Mouse (Mus musculus) ES-CJ7 (cell line): ENCODE data around the gene Fam83e.

Source experiments
- DNase-seq: peaks from one replicate; pipeline ENCODE4 v3.0.0; 2011; ENCODE audit warnings: low read depth, low spot score

Fam83e gene

DNA sequence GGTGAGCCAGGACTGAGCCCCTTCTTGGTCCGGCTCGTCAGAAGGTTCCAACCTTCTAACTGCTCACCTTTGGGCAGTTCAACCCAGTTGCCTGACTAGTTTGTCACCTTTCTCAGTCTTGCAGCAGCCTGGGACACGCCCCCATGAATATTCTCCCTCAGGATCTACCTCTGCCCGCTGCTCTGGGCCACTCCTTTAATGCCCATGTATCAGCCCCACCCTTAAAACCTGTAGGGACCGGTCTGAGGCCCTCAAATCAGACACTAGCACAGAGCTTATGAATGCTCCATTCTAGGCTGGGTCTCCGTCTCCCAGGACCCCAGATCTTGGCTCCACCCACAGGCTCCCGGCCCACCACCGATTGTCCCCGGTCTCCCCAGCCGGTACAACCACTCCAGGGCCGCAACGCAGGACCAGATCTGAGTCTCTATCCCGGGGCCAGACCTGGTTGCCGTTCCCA, 6.4 kb upstream of the Fam83e start:
- DNase-seq = peak; percentile 91

DNA sequence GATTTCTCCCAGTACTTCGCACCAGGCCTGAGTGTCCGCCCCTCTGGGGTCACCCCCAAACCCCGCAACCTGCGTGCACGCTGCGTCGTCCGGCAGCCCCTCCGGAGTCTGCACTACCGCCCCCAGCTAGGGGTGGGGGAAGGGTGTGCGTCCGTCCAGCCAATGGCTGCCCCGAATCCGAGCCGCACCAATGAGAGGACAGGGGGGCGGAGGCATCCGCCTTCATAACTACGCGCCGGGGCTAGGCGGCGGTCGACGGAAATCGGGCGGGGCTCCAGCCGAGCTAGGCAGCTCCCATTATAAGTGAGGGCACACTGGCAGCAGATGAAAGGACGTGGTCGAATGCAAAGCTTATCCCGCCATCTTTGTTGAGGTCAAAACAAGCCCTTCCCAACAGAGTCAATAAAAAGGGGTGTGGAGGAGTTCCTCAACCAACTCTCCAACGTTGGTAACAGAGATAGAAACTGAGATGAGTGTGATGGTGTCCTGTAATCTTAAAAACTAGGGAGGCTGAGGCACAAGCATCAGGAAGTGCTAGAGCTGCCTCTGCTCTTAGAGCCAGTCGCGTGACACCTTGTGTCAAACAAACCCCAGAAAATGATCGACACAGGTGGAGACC, 5.8 kb upstream of the Fam83e start, which contains the start of gene Rpl18:
TSS of gene Rpl18 (plus strand) at position 368 of the 619 bp plus-strand sequence.
- DNase-seq = peak; percentile 98

DNA sequence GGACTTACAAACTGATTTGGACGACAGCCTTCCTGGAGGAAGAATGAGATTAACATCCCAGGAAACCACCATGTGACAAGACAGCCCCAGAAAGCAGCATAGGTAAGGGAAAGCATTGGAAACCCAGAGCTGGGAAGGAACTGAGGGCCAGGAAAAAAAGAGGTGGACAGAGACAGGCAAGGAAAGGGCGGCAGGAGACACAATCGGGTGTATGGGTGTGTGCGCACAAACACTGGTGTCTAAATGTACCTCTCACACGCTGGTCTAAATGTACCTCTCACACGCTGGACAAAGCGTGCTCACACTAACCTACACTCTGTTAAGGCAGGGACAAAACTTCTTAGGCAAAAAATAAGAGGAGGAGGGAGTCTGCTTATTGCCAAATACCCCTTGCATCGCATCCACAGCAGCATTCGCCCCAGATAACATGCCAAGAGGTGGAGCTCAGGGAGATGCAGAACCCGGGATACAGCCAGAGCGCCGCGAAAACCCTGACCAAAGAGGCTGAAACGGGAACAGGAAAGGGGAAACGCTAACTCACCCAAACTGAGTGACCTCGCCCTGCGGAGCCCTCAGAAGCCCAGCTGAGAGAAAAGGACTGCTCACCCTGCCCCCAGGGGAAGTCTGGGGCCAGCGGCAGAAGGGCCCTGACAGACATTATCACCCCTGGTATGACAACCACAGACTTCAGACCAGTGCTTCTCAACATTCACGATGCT, 5.1 kb upstream of the Fam83e start:
- DNase-seq = no peak

DNA sequence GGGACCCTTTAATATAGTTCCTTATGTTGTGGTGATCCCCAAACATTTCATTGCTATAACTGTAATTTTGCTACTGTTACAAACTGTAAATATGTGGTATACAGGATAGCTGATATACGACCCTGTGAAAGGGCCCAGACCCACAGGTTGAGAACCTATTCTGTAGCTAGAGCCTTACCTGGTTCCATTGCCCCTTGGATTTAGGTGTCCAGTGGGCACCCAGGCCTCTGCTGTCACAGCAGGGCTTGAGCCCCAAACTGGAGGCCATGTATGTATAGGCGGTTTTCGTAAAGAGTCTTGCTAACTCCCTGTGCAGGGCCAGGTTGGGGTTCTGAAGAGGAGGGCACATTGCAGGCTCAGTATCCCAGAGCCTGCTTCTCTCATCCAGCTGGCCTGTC, 4.6 kb upstream of the Fam83e start:
- DNase-seq = no peak

DNA sequence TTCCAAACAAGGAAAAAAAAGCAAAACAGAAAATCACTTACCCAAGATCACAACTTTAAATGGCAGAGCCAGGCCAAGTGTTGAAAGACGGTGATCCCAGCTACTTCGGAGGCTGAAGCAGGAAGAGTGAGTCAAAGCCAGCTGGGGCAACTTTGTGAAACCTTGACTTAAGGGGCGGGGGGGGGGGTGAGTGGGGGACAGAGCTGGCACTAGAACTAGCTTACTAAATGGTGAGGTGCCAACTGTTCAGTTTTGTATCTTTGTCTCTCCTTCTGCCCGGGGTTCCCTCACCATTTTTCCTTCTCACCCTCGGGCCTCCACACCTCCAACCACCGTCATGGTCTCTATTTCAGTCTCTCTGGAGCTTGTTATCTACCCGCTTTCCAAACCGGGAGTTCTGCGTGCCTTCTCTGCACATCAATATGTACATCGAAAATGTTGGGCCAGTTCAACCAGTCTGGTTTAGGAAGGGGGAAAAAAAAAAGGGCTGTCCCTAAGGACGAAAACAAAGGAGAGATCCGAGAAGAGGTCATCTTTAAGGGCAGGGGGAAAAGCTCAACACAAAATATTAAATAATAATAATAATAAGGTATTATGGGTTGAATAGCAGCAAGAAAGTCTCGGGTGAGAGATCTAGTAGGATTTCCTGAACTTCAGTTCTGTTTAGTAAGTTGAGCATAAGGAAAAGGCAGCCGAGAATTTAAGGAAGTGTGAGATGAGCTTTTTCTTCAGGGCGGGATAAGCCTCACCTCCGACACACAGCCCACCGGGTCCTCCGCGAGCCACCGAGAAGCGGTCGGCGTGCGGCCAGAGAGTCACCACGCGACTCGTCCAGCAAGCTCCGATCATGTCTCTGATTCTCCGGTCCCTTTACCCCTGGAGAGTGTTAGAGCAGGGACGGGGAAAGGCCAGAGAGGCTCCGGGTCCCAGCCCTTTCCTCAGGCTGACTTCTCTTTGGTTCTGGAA, 3.8 kb upstream of the Fam83e start:
- DNase-seq = no peak

DNA sequence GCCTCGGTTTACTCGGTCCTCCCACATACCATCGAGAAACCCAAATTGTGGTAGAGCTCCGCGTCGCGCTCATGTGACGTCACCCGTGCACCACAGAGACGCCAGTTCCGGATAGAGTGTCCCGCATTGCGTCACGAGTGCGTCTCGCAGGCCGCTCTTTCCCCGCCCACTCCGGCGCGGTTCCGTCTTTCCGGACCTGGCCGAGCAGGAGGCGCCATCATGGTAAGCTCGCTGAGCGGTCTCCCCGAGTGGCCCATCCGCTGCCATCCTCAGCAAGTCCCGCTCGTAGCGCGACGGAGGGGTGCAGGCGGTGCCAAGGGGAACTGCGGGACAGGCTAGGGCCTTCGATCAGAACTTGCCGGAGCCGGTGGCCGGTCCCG, 3.1 kb upstream of the Fam83e start, which contains the start of gene Sphk2:
TSS of gene Sphk2 (minus strand) at position 85 of the 380 bp plus-strand sequence.
- DNase-seq = peak; percentile 99

DNA sequence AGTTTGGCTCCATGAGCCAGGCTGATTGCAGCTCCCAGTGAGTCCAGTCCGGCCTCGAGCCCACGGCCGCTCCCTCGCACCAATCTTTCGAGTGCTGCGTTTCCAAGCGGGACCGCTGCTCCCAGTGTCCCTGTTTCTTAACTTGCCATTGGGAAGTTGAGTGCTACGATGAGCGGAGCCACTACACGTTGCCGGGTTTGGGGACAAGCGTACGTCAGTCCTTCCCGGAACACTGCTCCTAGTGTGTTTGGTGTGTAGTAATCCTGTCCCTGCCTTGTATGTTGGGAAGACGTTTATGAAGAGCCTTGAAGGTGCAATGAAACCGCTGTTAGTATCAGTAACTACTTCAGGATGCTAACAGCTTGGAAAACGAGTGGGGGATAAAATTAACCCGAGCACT, 2.7 kb upstream of the Fam83e start:
- no peak for DNase-seq

DNA sequence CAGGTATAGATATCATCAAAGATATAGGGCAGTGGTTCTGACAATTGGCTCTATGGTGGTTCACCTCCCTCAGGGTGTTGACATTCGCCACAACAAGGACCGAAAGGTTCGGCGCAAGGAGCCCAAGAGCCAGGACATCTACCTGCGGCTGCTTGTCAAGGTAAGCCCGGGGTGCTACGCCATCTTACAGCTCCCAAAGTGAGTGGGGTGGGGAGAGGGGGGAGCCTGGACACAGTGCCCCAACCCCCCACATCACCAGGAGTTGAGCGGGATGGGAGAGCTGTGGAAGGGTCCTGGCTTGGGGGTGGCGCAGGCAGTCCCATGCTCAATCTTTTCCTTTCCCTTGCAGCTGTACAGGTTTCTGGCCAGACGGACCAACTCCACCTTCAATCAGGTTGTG, 1.8 kb upstream of the Fam83e start:
- no peak for DNase-seq

DNA sequence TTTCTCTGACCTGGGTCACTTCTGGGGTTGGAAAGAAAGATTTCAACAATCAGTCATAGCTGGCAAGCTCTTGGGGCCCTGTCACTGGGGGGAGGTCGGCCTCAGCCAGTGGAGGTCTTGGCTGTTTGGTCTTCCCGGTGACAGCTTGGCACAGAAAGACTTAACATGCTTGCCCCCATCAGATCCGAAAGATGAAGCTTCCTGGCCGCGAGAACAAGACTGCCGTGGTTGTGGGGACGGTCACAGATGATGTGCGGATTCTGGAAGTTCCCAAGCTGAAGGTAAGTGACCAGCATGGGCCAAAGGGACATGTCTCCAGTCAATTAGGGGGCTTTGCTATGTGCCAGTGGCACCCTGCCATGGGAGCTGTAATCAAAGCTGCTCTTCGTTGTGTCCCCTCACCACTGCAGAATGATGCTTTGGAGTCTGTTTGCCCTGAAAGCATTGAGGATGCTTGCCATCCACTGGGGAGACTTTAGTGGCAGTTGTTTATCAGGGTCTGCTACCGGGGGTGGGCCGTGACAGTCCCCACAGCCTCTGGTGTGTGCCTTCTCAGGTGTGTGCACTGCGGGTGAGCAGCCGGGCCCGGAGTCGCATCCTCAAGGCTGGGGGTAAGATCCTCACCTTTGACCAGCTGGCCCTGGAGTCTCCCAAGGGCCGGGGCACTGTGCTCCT, 1.1 kb upstream of the Fam83e start:
- DNase-seq = no peak

DNA sequence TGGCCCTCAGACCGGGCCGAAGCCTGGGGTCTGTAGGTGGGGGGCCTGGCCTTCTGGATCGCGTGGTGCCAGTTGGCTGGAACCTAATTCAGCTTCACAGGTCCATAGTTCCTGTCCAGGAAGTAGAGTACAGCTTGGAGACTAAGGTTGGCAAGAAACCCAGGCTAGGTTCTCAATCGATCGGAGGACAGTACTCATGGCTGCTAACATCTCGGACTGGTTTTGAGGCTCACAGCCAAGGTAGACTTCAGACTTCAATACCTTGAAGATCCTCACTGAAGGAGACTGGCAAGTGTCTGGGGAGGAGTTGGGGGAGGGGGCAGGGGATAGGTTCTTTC, 191 bp downstream of the Fam83e start:
- DNase-seq = no peak

DNA sequence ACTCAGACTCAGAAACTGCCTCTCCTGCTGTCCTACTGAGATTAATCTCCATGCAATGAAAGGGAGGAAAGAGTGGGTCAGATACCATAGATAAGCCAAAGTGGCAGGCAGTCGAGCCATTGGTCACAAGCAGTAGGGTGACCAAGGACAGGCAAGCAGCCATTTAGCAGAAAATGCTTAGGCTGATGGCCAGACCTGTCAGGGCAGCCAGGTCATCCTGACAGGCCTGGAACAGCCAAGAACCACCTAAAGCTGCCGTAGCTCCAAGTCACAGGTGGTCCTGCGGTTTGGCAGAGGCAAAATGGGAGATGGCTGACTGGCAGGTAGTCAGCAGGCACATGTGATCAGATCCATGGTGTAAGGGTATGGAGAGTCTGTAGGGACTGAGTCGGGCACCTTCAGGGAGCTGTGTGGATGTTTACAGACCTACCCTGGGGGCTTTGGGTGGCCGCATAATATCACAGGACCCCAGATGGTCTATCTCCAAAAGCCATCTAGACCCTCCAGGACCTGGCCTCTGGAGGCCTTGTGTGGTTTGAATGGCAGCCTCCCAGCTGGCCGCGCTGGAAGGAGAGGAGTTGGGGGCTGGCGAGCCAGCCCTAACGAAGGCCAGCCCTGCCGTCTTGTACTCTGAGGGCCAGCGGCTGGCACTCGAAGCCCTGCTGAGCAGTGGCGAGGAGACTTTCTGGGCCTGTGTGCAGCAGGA, 783 bp downstream of the Fam83e start:
- no peak for DNase-seq

DNA sequence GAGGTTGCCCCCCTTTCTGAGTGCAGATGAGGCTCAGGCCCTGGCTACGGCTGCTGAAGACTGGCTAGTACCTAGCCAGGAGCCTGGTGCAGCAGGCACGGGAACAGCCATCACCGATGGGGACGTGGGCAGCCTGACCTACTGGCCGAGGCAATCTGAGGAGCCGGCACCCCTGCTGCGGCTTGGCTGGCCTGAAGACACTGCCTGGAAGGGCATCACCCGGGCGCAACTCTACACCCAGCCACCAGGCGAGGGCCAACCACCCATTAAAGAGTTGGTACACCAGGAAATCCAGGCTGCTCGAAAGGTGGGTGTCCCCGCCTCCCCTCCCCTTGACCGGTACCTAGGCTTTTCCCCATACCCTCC, 1.3 kb downstream of the Fam83e start:
- no peak for DNase-seq

DNA sequence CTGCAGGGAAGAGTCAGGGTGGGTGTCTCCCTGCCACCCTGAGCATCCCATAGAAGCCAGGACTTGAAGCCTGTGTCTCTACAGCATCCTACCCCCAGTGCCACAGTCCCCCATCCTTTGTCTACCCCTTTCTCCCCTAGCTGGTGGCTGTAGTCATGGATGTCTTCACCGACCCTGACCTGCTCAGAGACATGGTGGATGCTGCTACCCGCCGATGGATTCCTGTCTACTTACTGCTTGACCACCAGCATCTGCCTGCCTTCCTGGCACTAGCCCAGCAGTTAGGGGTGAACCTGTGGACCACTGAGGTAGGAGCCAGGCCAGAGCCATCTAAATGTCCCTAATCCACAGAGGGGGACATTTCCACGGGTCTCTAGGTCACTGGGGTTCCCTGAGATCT, 2.3 kb downstream of the Fam83e start:
- no peak for DNase-seq

DNA sequence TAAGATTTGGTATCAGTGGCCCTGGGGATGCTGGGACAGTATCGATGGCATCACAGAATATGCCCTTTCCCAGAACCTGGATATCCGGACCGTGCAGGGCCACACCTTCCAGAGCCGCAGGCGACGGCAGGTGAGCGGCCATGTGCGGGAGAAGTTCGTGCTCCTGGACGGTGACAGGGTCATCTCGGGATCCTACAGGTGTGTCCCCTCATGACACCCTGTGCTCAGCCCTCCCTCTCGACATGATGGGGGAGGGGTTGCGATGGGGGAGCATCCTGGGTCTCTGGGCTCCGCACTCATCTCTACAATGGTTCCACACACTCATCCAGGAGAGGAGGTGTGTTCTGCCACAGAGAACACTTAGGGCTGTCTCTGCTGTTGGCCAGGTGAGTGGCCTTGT, 2.8 kb downstream of the Fam83e start:
- no peak for DNase-seq

DNA sequence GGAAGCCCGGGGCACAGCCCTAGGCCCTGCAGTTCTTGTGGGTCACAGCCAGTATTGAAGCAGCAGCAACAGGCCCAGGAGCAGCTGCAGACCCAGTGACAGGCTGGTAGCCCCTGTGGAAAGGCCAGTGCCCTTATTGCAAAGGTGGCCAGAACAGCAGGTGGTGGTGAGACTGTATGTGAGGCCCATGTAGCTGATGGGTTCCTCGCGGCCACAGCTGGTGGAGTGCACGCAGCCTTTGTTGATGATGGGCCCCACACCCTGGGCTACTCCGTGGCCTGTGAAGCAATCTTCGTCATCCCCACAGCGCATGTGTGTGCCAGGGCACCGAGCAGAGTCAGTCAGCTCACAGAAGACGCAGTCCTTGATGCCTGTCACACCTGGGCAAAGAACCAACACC, 4.1 kb downstream of the Fam83e start:
- DNase-seq = no peak

DNA sequence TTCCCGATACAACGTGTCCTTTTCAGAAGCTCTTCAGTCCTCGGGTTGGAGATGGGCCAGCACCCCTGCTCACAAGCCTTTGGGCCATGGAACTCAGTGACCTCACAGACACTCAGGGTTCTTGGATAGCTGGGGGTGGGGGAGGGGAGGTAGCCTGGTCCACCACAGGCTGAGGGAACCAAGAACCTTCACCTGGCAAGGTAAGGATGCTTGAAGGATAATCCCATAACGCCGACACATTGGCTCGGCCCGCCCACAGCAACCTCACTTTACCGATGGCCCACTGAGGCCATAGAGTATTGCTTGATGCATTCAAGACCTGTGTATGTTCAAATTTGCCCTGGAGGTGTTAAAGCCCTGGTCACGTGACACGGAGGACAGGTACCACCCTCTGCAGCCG, 4.7 kb downstream of the Fam83e start, which contains the start of gene Spaca4:
TSS of gene Spaca4 (minus strand) at position 101 of the 400 bp plus-strand sequence.
- no peak for DNase-seq

DNA sequence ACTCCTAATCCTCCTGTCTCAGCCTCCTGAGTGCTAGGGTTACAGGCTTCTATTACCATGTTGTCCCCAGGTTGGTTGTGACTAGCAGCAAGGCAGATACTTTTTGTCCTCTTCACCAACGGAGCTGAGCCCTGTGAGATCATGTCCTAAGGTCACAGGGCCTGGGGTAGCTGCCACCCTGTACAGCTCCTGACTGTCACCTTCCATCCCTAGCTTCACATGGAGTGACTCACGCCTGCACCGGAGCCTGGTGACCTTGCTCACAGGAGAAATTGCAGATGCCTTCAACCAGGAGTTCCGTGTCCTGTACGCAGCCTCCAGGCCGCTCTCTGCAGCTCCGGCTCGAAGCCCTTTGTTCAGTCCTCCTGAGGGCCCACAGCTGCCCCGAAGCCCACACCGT, 5.4 kb downstream of the Fam83e start:
- no peak for DNase-seq

DNA sequence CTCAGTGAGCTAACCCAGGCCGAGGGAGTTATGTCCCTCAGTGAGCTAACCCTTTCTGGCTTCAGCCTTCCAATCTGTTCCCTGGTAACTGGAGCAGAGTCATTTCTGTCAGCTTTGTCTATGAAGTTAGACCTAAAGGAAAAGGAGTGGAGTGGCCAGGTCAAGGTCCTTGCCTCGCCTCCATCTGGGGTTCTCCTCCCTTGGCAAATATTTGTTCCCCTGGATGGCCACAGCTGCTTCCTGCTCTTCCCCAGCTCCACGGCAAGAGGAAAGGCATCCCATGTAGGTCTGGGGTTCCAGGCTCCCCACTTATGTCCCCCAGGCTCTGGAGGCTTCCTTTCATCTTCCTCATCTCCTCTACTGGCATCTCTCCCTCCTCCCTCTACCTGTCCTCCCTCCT, 6.6 kb downstream of the Fam83e start:
- no peak for DNase-seq

DNA sequence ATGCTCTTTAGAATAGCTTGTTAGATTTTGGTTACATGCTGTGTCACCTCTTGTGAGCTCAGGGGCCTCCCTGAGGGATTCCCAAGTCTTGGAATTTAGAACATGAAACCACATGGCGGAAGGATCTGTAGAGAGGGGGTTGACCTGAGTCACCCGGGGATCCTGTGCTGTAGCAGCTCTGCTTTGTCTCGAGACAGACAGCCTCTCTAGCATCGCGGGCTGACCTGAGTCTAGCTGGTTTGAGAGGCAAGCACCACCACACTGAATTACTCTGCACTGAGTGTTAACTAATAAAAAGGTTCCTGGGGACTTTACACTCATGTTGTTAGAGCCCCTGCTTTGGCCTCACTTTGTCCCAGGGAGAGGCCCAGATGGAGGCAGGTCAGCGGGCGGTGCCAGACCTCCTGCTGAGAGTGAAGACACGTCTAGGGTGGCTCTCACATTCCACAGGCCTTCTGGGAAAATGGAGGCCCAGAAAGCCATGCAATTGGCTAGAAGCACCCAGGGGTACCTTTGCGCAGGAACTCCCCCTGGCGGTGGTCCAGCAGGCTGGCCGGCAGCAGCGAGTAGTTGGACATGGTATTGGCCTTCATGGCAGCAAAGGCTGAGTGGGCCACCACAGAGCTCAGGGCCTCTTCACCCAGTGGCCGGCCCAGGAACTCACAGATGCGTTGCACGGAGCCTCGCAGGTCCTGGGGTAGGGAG, 9.9 kb downstream of the Fam83e start:
- DNase-seq = peak; percentile 85

DNA sequence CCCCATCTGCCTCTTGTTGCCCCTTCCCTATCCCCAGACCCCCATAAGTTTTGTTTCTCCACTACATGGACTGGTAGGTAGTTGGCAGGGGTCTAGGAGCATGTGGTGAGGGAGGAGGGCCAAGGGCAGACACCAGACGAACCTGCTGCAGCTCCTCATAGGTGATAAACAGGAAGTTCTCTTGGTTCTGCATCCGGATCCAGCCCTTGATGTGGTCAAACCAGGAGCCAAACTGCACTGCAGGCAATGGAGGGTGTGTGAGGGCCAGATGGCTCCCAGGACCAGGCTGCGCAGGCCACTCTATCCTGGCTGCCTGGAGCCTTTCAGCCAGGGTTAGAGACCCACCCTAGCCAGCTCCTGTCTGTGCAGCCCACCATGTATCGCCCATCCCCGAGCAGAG, 12.5 kb downstream of the Fam83e start:
- DNase-seq = no peak
